Mouse (Mus musculus) gonadal fat pad, adult 2 months (tissue): ENCODE measurements around the gene Glud1. TPM values are rescaled to one million over a fixed set of nuclear protein-coding genes. Genes with fewer than 3 reads are reported as not detected.
"Not testable (repeated sequence)": the region's sequence is repeated elsewhere in the genome, so short reads cannot be mapped to it uniquely, and the experiment has no call there.

Experiments used
- DNase-seq: peaks from one replicate; pipeline ENCODE4 v3.0.0-alpha.2; 2012; ENCODE audit warnings: low read depth
- polyA plus RNA-seq: library from polyadenylated mRNA; depleted of rRNA; stranded (reverse); fragments of >200 nt; gene quantifications from 2 replicates; pipeline ENCODE4 v1.2.3, GENCODE M21; 2012

Glud1 gene
- polyA plus RNA-seq, 1 experiment, result 69.3 TPM

DNA sequence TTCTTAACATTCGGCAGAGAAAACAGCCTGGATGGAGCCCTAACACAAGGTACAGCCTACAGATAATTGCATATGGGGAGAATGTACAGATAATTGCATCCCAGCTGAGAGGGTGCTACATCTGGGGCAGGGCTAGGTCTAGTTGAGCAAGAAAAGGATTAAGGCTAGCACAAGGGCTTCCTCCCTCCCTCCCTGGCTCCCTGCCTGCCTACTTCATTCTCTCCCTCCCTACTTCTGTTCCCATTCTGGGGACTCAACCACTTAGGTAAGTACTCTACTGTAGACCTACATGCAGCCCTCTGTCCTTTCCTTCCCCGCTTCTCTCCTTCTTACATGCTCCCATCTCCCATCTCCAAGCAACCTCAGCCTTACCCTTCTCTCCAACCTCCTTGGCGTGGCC, 42.8 kb downstream of the Glud1 start:
- DNase-seq, result no peak

DNA sequence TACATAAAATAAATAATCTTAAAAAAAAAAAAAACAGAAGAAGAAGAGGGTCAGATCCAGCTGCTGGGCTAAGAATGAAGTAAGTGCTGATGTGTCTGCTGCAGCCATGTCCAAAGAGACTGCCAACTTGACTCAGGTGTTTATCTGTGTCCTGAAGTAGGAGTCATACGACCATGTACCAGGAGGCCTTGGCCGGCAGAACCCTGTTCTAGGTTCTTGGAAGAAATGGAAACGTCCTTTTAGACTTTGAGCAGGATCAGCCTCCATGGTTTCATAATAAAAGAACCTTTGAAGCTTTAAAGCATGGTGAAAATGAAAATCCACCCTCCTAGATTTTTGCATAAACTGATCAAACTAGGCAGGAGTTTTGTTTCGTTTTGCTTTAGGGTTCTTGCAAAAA, 43.9 kb downstream of the Glud1 start:
- DNase-seq, result no peak

DNA sequence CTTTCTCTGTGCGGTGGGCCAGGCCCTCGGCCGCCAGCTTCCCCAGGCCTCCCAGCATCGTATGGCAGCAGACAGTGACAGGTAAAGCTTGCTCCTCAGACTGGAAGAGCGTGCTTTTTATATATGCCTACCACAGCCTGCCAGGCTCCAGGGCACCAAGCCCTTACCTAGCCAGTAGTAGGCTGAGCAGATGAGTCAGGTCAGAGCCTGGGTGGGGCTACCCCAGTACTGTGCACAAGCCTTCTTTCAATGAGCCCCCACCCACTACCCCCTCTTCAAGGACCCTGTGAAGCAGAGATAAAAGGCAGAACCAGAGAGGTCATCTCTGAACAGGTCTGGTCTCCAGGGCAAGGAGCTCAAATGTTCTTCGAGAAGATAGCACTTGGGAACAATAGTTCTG, 44.8 kb downstream of the Glud1 start, which contains the start of gene Fam25c:
TSS of gene Fam25c (minus strand) at position 133 of the 400 bp plus-strand sequence.
- DNase-seq, result no peak

DNA sequence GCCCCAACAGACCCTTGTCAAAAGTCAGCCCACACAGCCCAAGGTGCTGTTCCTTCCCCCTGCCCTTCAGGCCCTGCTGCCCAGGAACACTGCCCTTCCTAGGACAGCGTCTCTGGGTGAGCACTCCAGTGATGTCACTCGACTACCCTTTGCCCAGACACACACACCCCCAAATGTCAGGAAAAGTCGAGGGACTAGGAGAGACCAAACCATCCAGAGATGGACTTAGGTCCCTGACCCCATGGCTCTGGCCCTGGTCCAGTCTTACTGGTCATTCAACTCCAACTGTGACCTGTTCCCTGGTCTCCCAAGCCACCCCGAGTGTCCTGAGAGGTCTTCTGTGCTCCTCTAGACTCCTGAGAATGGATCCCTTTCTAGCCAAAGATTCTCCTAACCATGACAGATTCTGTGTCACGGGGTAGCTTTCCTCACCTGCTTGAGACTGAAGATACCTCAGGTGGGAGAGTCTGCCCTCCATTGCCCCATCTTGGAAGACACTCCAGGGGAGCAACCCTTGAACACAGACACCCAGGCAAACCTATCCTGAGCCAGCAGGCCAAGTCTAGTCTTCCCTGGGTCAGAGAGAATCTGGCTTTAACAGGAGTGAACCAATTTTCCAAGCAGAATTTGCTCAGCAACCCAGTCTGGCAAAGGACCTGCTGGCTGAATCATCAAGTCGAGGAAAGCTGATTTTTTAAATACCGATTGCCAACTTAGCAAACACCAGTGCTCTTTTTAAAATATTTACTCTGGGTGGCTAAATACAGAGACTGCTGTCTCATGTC, 47.3 kb downstream of the Glud1 start:
- no peak for DNase-seq

DNA sequence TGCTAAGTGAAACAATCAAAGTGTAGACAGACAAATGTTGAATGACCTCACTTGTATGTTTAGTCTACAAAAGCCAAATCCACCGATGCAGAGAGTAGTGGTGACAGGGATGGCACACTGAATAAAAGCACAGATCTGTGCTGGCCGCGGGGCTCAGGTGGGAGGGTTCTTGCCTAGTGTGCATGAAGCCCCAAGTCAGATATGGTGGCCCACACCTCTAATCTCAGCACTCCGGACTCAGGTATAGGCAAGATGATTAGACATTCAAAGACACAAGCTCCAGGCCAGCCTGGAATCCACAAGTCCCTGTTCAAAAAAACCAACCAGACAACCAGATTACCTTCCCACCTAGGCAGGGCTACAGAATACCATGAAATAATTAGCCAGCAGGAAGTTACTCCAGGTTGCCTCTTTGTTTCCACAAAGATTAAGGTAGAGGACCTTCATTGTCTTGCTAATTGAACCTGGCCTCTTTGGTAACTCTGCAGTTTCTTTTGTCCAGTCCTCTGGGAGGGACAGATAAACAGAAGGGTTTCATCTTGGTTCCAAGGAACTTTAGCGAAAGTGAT, 49.2 kb downstream of the Glud1 start:
- DNase-seq, result no peak

DNA sequence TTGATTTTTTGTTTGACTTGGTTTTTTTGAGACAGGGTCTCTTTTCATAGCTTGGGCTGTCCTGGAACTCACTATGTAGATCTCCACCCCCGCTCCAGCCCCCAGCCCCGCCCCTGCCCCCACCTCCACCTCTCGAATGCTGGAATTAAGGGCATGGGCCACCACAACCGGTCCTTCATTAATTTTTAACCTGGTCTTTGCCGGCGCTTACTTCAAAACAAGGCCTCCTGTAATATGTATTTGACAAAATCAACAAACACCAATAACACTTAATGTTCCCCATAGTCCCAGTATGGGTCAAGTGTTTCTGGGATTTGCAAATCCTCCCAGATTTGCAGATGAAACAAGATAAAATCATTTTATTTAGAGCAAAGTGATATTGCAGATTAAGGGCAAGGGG, 49.7 kb downstream of the Glud1 start:
- no peak for DNase-seq

DNA sequence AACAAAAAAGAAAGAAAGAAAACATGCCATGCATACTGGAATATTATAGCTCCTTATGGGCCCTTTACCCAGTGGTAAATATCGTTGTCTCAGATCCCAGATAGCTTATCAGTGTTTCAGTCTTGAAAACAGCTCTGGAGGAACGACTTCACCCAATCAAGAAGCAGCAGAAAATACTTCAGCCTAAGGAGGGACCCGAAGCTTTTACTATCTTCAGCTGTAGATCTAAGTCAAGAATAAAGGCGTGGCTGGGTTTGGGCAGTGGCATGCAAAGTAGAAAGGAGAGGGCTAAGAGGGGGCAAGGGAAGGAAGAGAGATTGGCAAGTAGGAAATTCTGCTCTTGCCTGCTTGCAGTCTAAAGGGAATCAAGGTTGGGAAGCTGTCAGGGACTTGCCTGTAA, 51.6 kb downstream of the Glud1 start:
- DNase-seq, result no peak

DNA sequence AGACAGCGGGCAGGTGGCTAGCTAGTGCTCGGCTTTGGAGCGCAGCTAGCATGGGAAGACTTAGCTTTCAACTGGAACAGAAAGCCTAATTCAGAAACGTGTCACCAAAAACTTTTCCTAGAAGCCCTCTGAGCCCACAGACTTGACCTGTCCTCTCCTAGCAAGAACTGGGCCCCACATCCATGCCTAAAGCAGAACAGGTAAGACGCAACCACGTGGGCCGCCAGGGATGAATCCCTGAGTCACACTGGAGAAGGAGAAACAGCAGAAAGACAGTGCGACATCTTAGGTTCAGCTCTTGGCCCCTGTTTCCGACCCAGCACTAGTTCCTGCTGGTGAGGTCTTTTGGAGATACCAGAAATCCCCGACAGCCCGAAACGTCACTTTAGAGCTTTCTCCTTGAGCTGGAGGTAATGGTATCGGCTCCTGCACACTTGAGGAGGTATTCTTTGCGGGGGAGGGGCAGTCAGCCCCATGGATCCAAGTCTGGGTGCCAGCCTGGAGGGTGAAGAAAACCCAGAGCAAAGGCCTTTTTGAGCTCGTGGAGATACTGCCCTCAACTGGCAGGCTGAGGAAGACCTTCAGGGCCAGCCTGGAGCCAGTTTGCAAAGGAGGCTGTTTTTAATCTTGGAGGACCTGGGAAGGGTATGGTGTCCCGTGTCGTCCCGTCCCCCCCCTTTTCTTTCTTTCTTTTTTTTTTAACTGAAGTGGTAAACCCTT, 52.4 kb downstream of the Glud1 start:
- no peak for DNase-seq

DNA sequence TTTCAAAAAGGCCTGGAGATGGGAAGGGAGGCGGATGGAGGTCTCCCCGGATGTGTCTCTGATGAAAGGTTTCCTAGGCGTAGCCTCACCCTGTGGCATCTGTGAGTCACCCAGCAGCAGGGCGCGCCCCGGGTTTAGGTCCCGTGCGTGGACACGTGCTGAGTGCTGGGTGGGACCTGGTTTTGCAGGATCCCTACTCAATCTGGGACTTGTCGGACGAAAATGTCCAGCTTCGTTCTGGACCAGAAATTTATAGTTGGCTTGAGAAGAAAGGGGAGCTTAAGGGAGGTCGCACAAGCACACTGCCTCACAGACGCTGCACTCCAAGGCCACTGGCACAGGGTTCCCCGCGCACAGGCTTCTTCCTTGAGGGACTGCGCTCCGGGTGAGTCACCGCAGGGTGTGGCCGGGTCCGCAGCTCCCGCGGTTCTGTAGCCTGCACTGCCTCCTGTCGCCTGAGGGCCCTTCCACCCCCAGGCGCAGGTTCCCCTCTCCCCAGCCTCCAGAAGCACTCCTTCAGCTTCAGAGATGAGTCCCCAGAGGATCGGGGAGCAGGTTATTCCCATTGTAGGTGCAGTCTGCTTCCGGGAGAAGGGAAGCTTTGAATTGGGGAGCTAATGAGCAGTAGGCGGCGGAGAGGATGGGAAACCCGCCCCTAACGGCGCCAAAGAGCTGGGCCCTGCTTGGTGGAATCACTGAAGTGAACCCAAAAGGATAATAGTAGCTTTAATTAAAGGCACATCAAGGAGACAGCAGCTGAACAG, 53.1 kb downstream of the Glud1 start:
- no peak for DNase-seq

DNA sequence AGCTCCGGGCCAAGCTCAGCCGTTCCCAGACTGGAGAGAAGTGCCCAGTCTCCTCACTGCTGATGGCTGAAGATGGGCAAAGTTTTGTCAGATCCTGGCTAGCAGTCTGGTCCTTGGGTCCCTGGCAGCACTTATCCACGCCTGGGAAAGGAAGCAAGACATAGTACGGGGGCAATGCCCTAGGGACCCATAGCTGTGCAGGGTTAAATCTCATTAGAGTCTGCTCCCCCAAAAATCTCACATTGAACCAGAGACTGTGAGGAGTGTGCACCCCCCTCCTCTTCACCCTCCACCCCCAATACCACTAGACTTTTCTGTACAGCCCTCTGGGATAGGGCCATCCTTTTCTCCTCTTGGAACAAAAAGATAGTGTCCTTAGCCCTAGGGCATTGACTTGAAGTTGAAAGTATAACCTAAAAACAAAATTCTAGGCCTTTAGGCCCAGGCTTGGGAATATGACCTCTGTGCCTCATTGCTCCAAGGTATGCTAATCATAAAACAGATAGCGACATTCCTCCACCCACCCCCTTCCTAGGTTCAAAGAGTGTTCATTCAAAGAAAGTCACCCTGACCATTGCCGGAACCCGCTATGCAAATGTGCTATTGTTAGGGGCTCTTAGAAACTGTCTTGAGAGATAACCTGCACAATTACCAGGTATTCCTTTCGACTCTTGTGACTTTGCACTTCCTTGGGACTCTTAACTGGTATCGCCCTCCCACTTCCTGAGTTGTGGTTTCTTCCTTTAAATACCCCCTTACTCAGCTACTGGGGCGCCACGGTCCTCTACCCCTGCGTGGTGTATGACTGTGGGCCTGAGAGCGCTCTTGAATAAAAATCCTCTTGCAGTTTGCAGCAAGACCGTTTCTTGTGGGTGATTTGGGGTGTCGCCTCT, 54.0 kb downstream of the Glud1 start:
- DNase-seq, result not testable (repeated sequence)

DNA sequence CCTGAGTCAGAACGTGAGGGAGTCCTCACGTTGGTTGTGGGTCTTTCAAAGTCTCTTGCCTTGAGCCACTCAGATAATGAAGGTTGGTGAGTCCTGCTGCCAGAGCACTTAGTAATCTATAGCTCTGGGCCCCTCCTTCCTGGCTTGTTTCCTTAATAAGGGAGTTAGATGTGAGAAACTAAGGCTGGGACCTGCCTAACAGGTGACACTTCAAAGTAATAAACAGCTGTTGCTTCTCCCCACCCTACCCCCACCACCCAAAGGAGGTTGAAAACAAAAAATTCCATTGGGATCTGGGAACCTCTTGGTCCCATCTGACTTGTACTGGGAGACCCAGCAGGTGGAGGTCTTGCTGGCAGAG, 54.6 kb downstream of the Glud1 start:
- no peak for DNase-seq

DNA sequence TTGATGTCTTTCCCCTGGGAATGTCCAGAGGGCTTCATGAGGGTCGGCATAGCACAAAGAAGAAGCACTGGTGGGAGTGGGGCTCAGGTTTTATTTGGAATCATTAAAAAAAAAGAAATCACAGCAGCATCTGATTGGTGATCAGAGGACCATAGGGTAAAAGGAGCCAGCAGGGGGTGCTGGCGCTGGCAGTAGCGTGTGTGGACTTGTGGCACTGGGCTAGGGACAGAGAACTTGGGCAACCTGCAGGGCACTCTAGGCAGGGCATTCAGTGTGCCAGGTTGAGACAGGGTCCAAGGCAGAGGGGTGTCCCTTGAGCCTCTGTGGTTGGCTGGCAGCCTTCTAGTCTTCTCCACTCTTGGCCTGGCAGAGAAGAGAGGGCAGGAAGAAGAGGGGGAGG, 59.7 kb downstream of the Glud1 start:
- DNase-seq, result no peak

DNA sequence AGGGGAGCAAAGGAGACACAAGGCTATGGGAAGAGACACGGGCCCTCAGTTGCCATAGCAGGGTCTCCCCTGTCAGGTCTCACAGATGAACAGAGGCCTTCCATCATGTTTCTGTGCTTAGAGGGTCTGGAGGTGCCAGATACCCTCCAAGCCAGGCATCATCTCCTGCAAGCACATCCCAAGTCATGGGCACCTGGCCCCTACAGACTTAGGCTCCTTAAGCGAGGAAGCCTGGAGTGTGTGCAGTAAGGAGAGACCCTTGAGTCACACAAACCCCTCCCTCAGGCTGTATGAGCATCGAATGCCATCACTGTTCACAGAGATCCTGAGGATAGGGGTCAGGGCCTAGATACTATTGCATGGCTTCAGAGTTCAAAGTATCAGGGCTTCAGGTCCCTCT, 60.4 kb downstream of the Glud1 start:
- no peak for DNase-seq

DNA sequence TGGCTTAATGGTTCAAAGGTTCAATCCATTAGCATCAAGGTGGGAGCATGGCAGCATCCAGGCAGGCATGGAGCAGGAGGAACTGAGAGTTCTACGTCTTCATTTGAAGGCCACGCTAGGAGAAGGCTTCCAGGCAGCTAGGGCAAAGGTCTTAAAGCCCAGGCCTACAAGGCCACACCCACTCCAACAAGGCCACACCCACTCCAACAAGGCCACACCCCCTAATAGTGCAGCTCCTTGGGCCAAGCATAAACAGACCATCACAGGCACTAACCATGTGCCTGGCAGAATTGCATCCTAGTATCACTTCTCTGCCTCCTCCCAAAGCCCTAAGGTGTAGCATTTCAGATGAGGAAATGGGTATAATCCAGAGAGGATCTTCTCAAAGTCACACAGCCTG, 61.2 kb downstream of the Glud1 start:
- DNase-seq, result no peak

DNA sequence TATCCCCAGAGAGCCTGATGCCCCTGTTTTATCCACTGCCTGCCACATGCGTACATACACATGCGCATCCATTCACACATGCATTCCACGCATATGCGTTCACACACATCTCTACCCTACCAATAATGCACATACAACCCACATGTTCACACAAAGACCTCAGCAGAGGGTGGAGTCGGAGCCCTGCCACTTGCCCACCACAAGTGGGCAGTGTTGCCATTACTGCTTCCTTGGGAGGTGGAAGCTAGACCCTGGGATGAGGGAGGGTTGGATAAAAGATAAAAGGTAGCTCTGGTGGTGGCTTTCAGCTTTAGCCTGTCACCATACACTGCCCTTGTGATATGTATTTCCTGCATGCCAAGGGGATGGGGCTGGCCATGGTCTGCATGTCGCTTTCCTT, 62.1 kb downstream of the Glud1 start:
- DNase-seq, result no peak

DNA sequence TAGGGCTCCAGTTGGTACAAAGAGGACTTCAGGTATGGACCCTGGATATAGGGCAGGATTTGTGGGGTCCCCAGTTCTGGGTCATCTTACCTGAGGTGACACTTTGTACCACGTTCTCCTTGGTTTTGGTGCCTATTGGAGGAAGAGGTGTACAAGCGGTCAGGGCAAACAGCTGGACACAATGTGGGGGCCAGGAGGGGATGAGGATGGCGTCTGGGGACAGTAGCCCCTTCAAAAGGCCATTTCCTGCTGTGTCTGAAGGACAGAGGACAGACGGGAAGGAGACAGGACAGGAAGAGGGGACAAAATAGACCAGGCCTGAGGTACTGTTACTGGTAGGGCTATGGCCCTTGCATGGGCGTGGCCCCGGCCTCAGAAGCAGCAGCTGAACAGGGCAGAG, 63.1 kb downstream of the Glud1 start:
- no peak for DNase-seq

DNA sequence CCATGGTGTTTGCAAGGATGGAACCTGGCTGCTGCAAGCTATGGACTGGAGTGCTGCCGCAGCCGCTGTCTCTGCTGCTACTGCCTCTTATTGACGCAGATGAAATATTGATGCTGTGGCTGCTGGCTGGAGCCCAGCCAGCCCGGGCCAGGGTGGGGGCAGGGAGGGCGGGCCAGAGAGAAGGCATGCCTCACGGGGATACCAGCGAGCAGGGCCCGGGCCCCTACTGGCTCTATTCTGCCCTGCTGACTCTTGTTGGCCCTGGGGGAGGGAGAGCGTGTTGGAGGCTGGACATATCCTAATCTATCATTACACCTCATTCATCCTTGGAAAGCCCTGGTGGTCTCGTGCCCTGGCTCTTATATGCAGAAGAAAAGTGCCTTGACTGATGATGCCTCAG, 64.0 kb downstream of the Glud1 start, which contains the start of gene Sncg:
TSS of gene Sncg (minus strand) at position 213 of the 400 bp plus-strand sequence.
- DNase-seq, result no peak

DNA sequence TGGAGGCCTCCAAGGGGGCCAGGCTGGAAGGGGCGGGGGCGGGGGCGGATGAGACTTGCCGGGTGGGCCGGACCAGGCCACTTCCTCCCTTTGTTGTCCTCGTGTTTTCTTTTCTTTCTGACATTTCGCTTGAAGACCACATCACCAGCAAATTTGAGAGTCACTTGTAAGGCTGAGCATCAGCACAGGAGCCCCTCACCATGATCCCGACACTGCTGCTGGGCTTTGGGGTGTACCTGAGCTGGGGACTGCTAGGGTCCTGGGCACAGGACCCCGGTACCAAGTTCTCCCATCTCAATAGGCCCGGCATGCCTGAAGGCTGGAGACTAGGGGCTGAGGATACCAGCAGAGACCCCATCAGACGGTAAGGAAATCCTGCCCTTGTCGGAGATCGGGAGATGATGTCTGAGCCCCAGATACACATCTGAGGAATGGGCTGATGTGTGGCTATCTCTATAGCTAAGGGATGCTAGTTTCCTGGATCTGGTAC, 64.9 kb downstream of the Glud1 start, which contains the start of gene Mmrn2:
TSS of gene Mmrn2 (plus strand) at position 51 of the 490 bp plus-strand sequence.
- DNase-seq, result no peak

DNA sequence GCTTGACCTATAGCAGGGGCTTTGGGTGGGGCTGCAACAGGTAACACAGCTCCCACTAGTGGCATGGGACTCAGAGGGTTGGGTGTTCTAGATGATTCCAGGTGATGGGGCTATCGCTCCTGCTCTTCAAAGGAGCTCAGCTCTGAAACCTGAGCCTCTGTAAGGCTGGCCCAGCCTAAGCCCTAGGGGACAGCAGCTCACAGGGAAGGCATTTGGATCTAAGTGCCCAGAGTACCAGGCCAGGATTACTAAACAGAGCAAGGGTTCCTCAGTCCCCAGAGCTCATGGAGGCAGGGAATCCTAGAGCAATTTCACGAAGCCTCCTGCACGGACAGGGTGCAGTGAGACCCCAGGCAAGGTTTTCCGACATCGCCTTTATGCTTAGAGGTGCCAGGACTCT, 65.4 kb downstream of the Glud1 start:
- DNase-seq, result no peak

DNA sequence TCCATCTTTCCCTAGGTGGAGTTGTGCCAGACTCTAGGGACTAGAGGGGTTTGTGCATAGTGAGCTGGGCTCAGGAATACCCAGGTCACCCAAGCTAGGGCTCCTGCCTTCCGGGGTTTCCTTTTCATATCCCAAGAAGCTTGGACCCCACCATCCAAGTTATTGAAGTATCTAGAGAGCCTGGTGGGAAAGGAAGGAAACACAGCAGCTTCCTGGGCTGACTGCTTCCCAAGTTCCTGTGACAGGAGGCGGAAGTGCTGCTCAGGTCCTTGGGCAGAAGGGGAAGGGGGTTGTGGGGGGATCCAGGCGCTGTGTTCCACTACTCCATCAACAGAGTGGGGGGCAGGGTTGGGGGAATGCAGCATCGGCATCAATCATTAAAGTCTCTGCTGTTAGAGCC, 66.6 kb downstream of the Glud1 start:
- no peak for DNase-seq
